Mouse (Mus musculus) spleen, adult 18-20 months (tissue): Measurements from ENCODE around the gene Itpr2.

Experiments
- DNase-seq, 2 experiments: peaks; one replicate each; pipeline ENCODE4 v3.0.0; 2022; ENCODE audit warnings: mixed read lengths in 2 of 2

Itpr2 gene

DNA sequence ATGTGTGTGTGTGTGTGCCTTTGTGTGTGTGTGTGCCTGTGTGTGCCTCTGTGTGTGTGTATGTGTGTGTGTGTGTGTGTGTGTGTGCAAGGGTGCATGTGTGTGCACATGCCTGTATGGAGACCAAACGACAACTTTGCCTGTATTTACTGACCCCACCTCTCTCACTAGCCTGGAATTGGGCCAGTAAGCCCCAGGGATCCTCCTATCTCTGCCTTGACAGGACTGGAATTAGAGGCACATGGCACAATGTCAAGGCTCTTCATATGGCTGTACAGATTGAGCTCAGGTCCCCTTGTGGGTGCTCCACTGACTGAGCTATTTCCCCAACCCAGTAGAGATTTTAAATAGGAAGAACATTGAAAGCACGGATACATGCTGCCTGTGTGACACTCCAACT, 198.7 kb downstream of the Itpr2 start:
- no peak for DNase-seq

DNA sequence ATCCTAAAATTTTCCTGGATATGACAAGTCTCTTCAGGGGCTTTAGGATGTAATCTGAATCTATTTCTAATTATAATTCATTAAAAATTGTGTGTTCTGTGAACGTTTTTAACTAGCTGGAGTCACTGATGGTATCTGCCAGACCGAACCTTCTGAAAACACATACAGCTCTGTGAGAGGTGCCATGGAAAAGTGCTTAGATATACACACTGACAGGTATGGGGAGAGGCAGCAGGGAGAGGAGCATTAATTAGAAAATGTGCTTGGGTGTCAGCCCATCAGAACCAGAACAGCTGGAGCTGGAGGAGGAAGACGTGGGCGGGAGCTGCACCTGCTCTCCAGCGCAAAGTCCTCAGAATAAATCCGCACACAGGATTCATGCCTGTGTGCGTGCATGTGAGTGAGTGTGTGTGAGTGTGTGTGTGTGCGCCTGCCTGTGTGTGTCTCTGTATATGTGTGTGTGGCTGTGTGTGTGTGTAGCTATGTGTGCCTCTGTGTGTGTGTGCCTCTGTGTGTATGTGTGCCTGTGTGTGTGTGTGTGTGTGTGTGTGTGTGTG, 199.4 kb downstream of the Itpr2 start:
- DNase-seq = no peak

- DNase-seq = no peak
Observed at GRCm38 (mm10) chr6:146302101-146302500, 199.9 kb downstream of the Itpr2 start.

- no peak for DNase-seq
Observed at GRCm38 (mm10) chr6:146300961-146301360, 201.1 kb downstream of the Itpr2 start.

GRCm38 (mm10) chr6:146298712-146299111, 203.3 kb downstream of the Itpr2 start:
- peak in 1 of 2 experiments; percentile 22 for DNase-seq

GRCm38 (mm10) chr6:146291036-146291435, 211.0 kb downstream of the Itpr2 start:
- no peak for DNase-seq

GRCm38 (mm10) chr6:146289801-146290200, 212.2 kb downstream of the Itpr2 start:
- no peak for DNase-seq

GRCm38 (mm10) chr6:146288266-146288665, 213.8 kb downstream of the Itpr2 start:
- DNase-seq = no peak

GRCm38 (mm10) chr6:146284921-146285565, 217.0 kb downstream of the Itpr2 start:
- DNase-seq = no peak

DNA sequence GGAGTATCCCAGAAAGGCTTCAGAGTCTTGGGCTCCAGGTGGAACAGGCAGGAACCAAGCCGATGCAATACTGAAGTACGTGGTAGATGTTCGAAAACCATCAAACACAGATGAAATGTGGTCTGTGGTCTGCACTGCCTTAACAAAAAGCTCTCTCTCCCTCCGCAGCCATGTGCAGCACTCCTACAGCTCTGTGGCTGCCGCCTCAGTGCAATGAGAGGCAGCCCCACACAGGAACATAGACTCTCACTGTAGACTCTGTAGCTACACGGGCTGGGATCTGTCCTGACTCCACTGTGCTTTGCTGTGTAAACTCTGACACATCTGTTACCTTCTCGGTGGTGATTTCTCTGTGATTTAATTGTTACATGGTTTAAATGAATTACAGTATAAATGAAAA, 218.0 kb downstream of the Itpr2 start:
- no peak for DNase-seq

DNA sequence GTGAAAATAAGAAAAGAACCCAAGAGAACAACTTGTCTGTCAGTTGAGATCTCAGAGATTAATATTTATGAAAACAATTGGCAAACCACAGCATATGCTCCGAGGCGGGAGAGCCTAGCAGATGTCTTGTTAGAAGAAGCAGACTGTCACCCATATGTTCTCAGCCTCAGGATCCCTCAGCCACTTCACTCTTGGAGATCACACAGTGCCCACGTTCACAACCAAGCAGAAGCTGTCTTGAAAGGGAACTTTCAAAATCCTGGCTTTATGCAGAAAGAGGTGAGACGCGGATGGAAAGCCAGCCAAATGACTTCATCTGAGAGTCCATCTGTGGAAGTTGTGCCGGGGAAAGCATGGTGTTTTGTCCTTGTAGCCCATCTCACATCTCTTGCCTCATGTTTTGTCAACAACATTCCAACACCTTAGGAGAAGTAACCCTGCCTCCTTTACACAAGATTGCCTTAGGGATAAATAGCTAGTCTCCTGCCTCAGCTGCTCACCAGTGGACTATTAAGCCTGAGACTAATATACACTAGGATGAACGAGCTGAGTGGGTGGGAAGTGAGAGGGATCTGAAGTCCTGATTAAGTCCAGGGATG, 219.9 kb downstream of the Itpr2 start:
- no peak for DNase-seq

GRCm38 (mm10) chr6:146281176-146281899, 220.7 kb downstream of the Itpr2 start:
- DNase-seq = peak in 1 of 2 experiments; percentile 38

DNA sequence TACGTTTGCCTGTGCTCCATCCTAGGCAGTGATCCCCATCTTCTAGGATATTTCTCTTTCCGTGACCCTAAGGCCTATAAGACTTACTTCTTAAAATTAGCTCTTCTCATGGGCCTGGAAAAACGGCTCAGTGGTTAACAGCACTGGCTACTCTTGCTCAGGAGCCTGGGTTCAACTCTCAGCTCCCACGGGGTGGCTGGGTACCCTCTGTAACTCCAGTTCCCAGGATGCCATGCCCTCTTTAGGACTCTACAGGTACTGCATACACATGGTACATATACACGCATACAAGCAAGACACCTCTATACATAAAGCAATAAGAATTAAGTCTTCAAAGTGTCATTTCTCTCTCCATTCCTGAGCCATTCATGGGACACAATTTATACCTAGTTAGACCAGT, 228.8 kb downstream of the Itpr2 start:
- no peak for DNase-seq

- peak in 1 of 2 experiments; percentile 47 for DNase-seq
Observed at GRCm38 (mm10) chr6:146272253-146273036, 229.6 kb downstream of the Itpr2 start.

DNA sequence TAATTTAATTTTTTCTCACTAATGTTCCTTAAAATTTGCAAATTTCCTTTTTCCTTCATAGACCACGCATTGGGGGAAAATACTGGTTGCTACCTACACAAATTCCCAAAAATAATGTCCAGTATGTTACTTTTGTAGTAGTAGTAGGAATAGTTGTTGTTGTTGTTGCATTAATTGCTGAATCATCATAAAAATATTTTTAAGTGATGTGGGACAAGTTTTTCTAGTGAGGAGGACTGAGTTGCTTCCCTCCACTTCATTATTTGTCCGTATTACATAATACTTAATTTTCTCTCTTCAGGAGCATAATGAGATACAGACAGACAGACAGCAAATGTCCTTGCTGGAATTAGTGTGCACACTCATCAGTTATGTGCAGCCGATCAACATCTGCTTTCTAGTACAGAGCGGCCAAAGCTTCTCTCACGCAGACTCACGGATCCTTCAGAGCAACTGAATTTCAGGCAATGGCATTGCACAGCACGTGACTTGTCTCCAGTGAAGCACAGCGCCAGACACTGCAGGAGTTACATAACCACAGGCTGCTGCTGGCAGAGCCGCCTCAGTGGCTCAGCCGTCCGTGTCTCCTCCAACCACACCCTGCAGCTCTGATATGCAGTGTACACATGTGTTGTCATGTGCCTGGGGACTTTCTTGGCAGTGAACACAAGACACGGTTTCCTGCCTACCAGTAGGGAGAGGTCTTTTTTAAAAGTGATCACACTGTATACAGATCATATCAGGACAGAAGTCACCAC, 231.1 kb downstream of the Itpr2 start:
- DNase-seq = peak; percentile 49 to 75

GRCm38 (mm10) chr6:146270162-146270561, 231.9 kb downstream of the Itpr2 start:
- DNase-seq = no peak

DNA sequence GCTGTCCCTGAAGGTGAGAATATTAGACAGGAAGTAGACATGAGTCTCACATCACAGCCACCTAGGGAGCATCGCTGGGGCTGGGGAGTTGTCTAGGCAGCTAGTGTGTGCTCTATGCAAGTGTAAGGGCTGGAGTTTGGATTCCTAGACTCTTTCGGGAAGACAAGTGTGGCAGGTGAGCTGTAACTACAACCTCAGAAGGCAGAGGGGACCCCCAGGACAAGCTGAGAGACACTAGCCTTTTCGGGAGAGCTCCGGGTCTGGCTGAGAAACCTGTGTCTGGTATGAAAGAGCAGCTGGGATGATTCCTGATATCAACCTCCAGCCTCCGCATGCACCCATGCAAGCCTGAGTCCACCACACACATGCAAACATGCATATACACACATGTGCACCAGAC, 232.7 kb downstream of the Itpr2 start:
- no peak for DNase-seq

- DNase-seq = no peak
Observed at GRCm38 (mm10) chr6:146260674-146261376, 241.2 kb downstream of the Itpr2 start.

DNA sequence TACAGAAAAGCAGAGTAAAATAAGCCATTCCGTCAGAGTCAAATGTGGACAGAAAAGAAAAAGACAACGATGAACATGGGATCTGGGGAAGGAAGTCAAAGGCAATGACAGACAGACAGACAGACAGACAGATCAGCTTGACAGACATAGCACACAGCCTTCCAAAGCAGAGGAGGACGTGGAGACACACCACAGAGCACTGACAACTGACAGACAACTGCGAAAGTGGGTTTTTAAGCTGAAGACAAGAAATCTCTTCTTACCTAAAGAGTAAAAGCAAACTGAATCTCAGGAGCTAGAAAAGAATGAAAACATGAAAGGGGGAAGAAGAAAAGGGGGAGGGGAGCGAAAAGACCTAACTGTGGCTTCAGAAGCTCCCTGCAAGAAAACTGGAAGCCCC, 243.3 kb downstream of the Itpr2 start:
- no peak for DNase-seq

DNA sequence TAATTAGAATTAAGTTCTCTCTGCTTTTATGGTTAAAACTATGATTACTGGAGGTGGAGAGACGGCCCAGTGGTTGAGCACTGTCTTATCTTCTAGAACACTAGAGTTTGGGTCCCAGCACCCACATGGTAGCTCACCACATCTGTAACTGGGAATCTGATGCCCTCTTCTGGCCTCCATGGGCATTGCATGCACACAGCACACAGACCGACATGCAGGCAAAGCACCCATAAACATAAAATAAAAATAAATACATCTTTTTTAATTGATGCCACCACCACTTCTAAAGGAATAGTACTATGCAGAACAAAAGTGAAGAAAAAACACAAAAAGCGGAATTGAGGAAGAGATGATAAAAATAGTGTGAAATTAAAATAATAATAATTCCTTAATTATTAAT, 243.8 kb downstream of the Itpr2 start:
- DNase-seq = no peak

- no peak for DNase-seq
Observed at GRCm38 (mm10) chr6:146256947-146257670, 244.9 kb downstream of the Itpr2 start.
